Mouse (Mus musculus): ENCODE measurements around the gene Cldn22.

DNA sequence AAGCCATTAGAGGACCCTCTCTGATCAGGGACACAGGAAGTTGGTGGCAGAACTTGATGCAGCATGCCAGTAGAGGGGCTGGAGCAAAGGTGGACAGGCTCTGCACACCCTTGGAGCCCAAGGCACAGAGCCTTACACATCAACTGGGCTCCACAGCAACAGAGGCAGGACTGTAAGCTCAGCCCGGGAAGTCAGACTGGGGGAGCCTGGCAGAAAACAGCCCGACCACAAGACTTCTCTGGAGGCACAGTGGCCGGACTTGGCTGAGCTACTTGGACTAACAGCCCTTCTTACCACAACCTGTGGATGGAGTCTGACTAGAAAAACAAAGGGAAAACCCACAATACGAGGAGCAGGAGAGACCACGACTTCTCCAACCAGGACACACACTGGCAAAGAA is 29.1 kb downstream of the Cldn22 start:
- TF ChIP-seq USF1 (IDR thresholded peaks at IDR 0.05; ENCODE audit: low read depth) (no peak), CTCF (IDR thresholded peaks at IDR 0.05; ENCODE audit: control insufficient read depth, insufficient read depth, insufficient read length) (no peak), MAX (IDR thresholded peaks at IDR 0.05) (no peak), FOSL1 (IDR thresholded peaks at IDR 0.05; ENCODE audit: insufficient read depth, low read length, poor library complexity, severe bottlenecking) (no peak), CEBPB (IDR thresholded peaks at IDR 0.05; ENCODE audit: low read depth) (no peak), MYOG (IDR thresholded peaks at IDR 0.05; ENCODE audit: control insufficient read depth, extremely low read depth, insufficient read length) (no peak)

Data from C2C12 (cell line).